Mouse (Mus musculus): ENCODE data around the gene Phactr2. TPM values are rescaled to one million over a fixed set of nuclear protein-coding genes. Genes with fewer than 3 reads are reported as not detected.

Phactr2 gene
- polyA plus RNA-seq, 1 experiment from 2014 or later = 58.1 TPM

GRCm38 (mm10) chr10:13300196-13300595, 174.0 kb downstream of the Phactr2 start:
- Histone ChIP-seq H3K4me3 (no peak overlapping the region), H3K9ac (no peak overlapping the region), H3K27ac (ENCODE audit: poor library complexity, severe bottlenecking) (no peak overlapping the region), H3K27me3 (replicated peaks) (no peaks in the 10 kb centered on the region), H3K4me2 (no peak overlapping the region), H3K9me3 (replicated peaks) (no peaks in the 10 kb centered on the region), H3K36me3 (peaks cover 3% of the 10 kb centered on the region; the same call in 1 of the 2 replicates), H3K4me1 (replicated peaks) (peaks cover 30% of the 10 kb centered on the region)
- ATAC-seq (ENCODE audit: insufficient number of reproducible peaks, low FRiP score) = no peak
- 91% methylated on average over 6 of the region's 6 CpGs for WGBS

GRCm38 (mm10) chr10:13294886-13295285, 179.3 kb downstream of the Phactr2 start:
- H3K4me2 ChIP-seq = no peak overlapping the region
- H3K4me3 ChIP-seq = no peak overlapping the region
- WGBS = 86% methylated on average over 2 of the region's 2 CpGs
- H3K27me3 ChIP-seq (replicated peaks) = no peaks in the 10 kb centered on the region
- no peak overlapping the region for H3K9ac ChIP-seq
- peaks cover 14% of the 10 kb centered on the region for H3K36me3 ChIP-seq
- H3K4me1 ChIP-seq (replicated peaks) = peaks cover 16% of the 10 kb centered on the region
- H3K27ac ChIP-seq (ENCODE audit: poor library complexity, severe bottlenecking) = no peak overlapping the region
- no peak for ATAC-seq (ENCODE audit: insufficient number of reproducible peaks, low FRiP score)
- no peaks in the 10 kb centered on the region for H3K9me3 ChIP-seq (replicated peaks)

- H3K4me3 ChIP-seq = no peak overlapping the region
- H3K9ac ChIP-seq = no peak overlapping the region
- peaks cover 24% of the 10 kb centered on the region for H3K4me1 ChIP-seq (replicated peaks)
- no peaks in the 10 kb centered on the region for H3K9me3 ChIP-seq (replicated peaks)
- H3K36me3 ChIP-seq = peaks cover 41% of the 10 kb centered on the region
- WGBS = 79% methylated on average over 2 of the region's 2 CpGs
- no peak overlapping the region for H3K4me2 ChIP-seq
- H3K27me3 ChIP-seq (replicated peaks) = no peaks in the 10 kb centered on the region
- no peak for ATAC-seq (ENCODE audit: insufficient number of reproducible peaks, low FRiP score)
- no peak overlapping the region for H3K27ac ChIP-seq (ENCODE audit: poor library complexity, severe bottlenecking)
These were observed 182.2 kb downstream of the Phactr2 start for GRCm38 (mm10) chr10:13292026-13292425.

GRCm38 (mm10) chr10:13289252-13289961, 184.8 kb downstream of the Phactr2 start:
- Histone ChIP-seq H3K4me1 (replicated peaks) (peaks cover 23% of the 10 kb centered on the region), H3K4me3 (no peak overlapping the region), H3K9ac (no peak overlapping the region), H3K9me3 (replicated peaks) (no peaks in the 10 kb centered on the region), H3K27ac (ENCODE audit: poor library complexity, severe bottlenecking) (no peak overlapping the region), H3K4me2 (no peak overlapping the region), H3K27me3 (replicated peaks) (no peaks in the 10 kb centered on the region), H3K36me3 (peaks cover 62% of the 10 kb centered on the region)
- WGBS = 72% methylated on average over 8 of the region's 8 CpGs
- ATAC-seq (ENCODE audit: insufficient number of reproducible peaks, low FRiP score) = no peak

- H3K27ac ChIP-seq (ENCODE audit: poor library complexity, severe bottlenecking) = no peak overlapping the region
- H3K36me3 ChIP-seq = peaks cover 65% of the 10 kb centered on the region
- no peak for ATAC-seq (ENCODE audit: insufficient number of reproducible peaks, low FRiP score)
- H3K9me3 ChIP-seq (replicated peaks) = no peaks in the 10 kb centered on the region
- H3K4me2 ChIP-seq = no peak overlapping the region
- peaks cover 26% of the 10 kb centered on the region for H3K4me1 ChIP-seq (replicated peaks)
- no peaks in the 10 kb centered on the region for H3K27me3 ChIP-seq (replicated peaks)
- WGBS = 81% methylated on average over 5 of the region's 5 CpGs
- H3K9ac ChIP-seq = no peak overlapping the region
- no peak overlapping the region for H3K4me3 ChIP-seq
These were observed 185.9 kb downstream of the Phactr2 start for GRCm38 (mm10) chr10:13288296-13288695.

GRCm38 (mm10) chr10:13283441-13283840, 190.8 kb downstream of the Phactr2 start:
- no peaks in the 10 kb centered on the region for H3K9me3 ChIP-seq (replicated peaks)
- ATAC-seq (ENCODE audit: insufficient number of reproducible peaks, low FRiP score) = no peak
- no peak overlapping the region for H3K4me3 ChIP-seq
- peaks cover 49% of the 10 kb centered on the region for H3K36me3 ChIP-seq
- 20% methylated on average over 4 of the region's 4 CpGs for whole genome bisulfite sequencing
- H3K9ac ChIP-seq = no peak overlapping the region
- peaks cover 40% of the 10 kb centered on the region for H3K4me1 ChIP-seq (replicated peaks)
- no peak overlapping the region for H3K4me2 ChIP-seq
- H3K27ac ChIP-seq (ENCODE audit: poor library complexity, severe bottlenecking) = peak overlapping the region; percentile 73
- H3K27me3 ChIP-seq (replicated peaks) = no peaks in the 10 kb centered on the region

GRCm38 (mm10) chr10:13280298-13280853, 193.8 kb downstream of the Phactr2 start:
- no peaks in the 10 kb centered on the region for H3K27me3 ChIP-seq (replicated peaks)
- peak overlapping the region; percentile 91 for H3K27ac ChIP-seq (ENCODE audit: poor library complexity, severe bottlenecking)
- no peak overlapping the region for H3K9ac ChIP-seq
- no peak overlapping the region for H3K4me3 ChIP-seq
- ATAC-seq (ENCODE audit: insufficient number of reproducible peaks, low FRiP score) = peak; percentile 82
- H3K36me3 ChIP-seq = peaks cover 27% of the 10 kb centered on the region
- peaks cover 54% of the 10 kb centered on the region for H3K4me1 ChIP-seq (replicated peaks)
- H3K9me3 ChIP-seq (replicated peaks) = no peaks in the 10 kb centered on the region
- 29% methylated on average over 6 of the region's 6 CpGs for WGBS
- H3K4me2 ChIP-seq = no peak overlapping the region

- Histone ChIP-seq H3K27ac (ENCODE audit: poor library complexity, severe bottlenecking) (peak overlapping the region; percentile 28; the same call in 1 of the 2 replicates), H3K9me3 (replicated peaks) (no peaks in the 10 kb centered on the region), H3K4me1 (replicated peaks) (peaks cover 50% of the 10 kb centered on the region), H3K9ac (no peak overlapping the region), H3K4me3 (no peak overlapping the region), H3K36me3 (peaks cover 14% of the 10 kb centered on the region), H3K4me2 (no peak overlapping the region), H3K27me3 (replicated peaks) (no peaks in the 10 kb centered on the region)
- ATAC-seq (ENCODE audit: insufficient number of reproducible peaks, low FRiP score) = no peak
- WGBS = 73% methylated on average over 5 of the region's 5 CpGs
These were observed 197.9 kb downstream of the Phactr2 start for GRCm38 (mm10) chr10:13276298-13276697.

GRCm38 (mm10) chr10:13275152-13275551, 199.1 kb downstream of the Phactr2 start:
- Histone ChIP-seq H3K9ac (no peak overlapping the region), H3K27me3 (replicated peaks) (no peaks in the 10 kb centered on the region), H3K36me3 (peaks cover 23% of the 10 kb centered on the region), H3K4me1 (replicated peaks) (peaks cover 41% of the 10 kb centered on the region), H3K4me2 (no peak overlapping the region), H3K4me3 (no peak overlapping the region), H3K9me3 (replicated peaks) (no peaks in the 10 kb centered on the region), H3K27ac (ENCODE audit: poor library complexity, severe bottlenecking) (peak overlapping the region; percentile 73)
- ATAC-seq (ENCODE audit: insufficient number of reproducible peaks, low FRiP score) = peak; percentile 48; the same call in 1 of the 2 replicates
- WGBS = 40% methylated on average over 6 of the region's 6 CpGs

GRCm38 (mm10) chr10:13274699-13275098, 199.5 kb downstream of the Phactr2 start:
- H3K9me3 ChIP-seq (replicated peaks) = no peaks in the 10 kb centered on the region
- H3K9ac ChIP-seq = no peak overlapping the region
- H3K4me3 ChIP-seq = no peak overlapping the region
- peaks cover 36% of the 10 kb centered on the region for H3K4me1 ChIP-seq (replicated peaks)
- no peaks in the 10 kb centered on the region for H3K27me3 ChIP-seq (replicated peaks)
- peak; percentile 68; the same call in 1 of the 2 replicates for ATAC-seq (ENCODE audit: insufficient number of reproducible peaks, low FRiP score)
- no peak overlapping the region; the same call in 1 of the 2 replicates for H3K4me2 ChIP-seq
- 13% methylated on average over 4 of the region's 4 CpGs for WGBS
- peaks cover 26% of the 10 kb centered on the region for H3K36me3 ChIP-seq
- H3K27ac ChIP-seq (ENCODE audit: poor library complexity, severe bottlenecking) = peak overlapping the region; percentile 80

GRCm38 (mm10) chr10:13273756-13274155, 200.5 kb downstream of the Phactr2 start:
- no peak for ATAC-seq (ENCODE audit: insufficient number of reproducible peaks, low FRiP score)
- WGBS = 77% methylated on average over 1 of the region's 1 CpGs
- H3K4me3 ChIP-seq = no peak overlapping the region
- peaks cover 32% of the 10 kb centered on the region for H3K4me1 ChIP-seq (replicated peaks)
- H3K27ac ChIP-seq (ENCODE audit: poor library complexity, severe bottlenecking) = peak overlapping the region; percentile 43; the same call in 1 of the 2 replicates
- H3K36me3 ChIP-seq = peaks cover 26% of the 10 kb centered on the region
- H3K4me2 ChIP-seq = no peak overlapping the region
- no peaks in the 10 kb centered on the region for H3K27me3 ChIP-seq (replicated peaks)
- no peak overlapping the region for H3K9ac ChIP-seq
- H3K9me3 ChIP-seq (replicated peaks) = no peaks in the 10 kb centered on the region
